Mouse (Mus musculus) midbrain, embryonic 14.5 days (tissue): ENCODE data around the gene Hyal5. TPM values are rescaled to one million over a fixed set of nuclear protein-coding genes. Genes with fewer than 3 reads are reported as not detected.

Experiments
- ATAC-seq: fragments of 200-750 bp; cut with Nextera tagmentation; 2 replicates; pipeline ENCODE4 v1.8.0; 2017; ENCODE audit warnings: moderate number of reproducible peaks, moderate library complexity; ENCODE audit not compliant: low FRiP score, low TSS enrichment
- DNase-seq: peaks from one replicate; pipeline ENCODE4 v3.0.0-alpha.2; 2015
- H3K27ac ChIP-seq: fragments of 300-500 bp; sonication (generic); replicated peaks from 2 replicates; pipeline ENCODE4 v1.5.1; 2014; ENCODE audit warnings: mild to moderate bottlenecking, low read depth, low read length, moderate library complexity
- H3K27me3 ChIP-seq: fragments of 300-500 bp; sonication (generic); 2 replicates; pipeline ENCODE4 v1.6.1; 2014; ENCODE audit warnings: low read length, control low read depth, mixed read lengths; ENCODE audit not compliant: control insufficient read depth, insufficient read depth
- H3K36me3 ChIP-seq: fragments of 300-500 bp; sonication (generic); 2 replicates; pipeline ENCODE4 v1.6.1; 2014; ENCODE audit warnings: low read length, control low read depth; ENCODE audit not compliant: control insufficient read depth, insufficient read depth
- H3K4me1 ChIP-seq: fragments of 300-500 bp; sonication (generic); 2 replicates; pipeline ENCODE4 v1.6.1; 2014; ENCODE audit warnings: mild to moderate bottlenecking, antibody characterized with exemption, low read length, control low read depth; ENCODE audit not compliant: control insufficient read depth, insufficient read depth
- H3K4me2 ChIP-seq: fragments of 300-500 bp; sonication (generic); 2 replicates; pipeline ENCODE4 v1.6.1; 2014; ENCODE audit warnings: mild to moderate bottlenecking, low read length, moderate library complexity
- H3K4me3 ChIP-seq: fragments of 300-500 bp; sonication (generic); replicated peaks from 2 replicates; pipeline ENCODE4 v1.5.1; 2014; ENCODE audit warnings: low read depth, low read length
- H3K9ac ChIP-seq: fragments of 300-500 bp; sonication (generic); replicated peaks from 2 replicates; pipeline ENCODE4 v1.6.1; 2014; ENCODE audit warnings: mild to moderate bottlenecking, low read length, moderate library complexity
- H3K9me3 ChIP-seq: fragments of 300-500 bp; sonication (generic); 2 replicates; pipeline ENCODE4 v1.6.1; 2016; ENCODE audit warnings: low read length, control low read depth, mixed read lengths; ENCODE audit not compliant: control insufficient read depth
- WGBS: fragments of 180-500 bp; shearing (Covaris S2); extraction: QIAGEN DNeasy Blood & Tissue Kit; methylation state at CpG from one replicate; pipeline ENCODE4 v1.1.7; 2014; 5-methylcytosine and 5-hydroxymethylcytosine counted together
- polyA plus RNA-seq: library from polyadenylated mRNA; unstranded; fragments of >200 nt; fragmentation: Nextera tagmentation; extraction: Ambion mirVana; gene quantifications from 2 replicates; pipeline ENCODE4 v1.2.1, GENCODE M21; 2014

Hyal5 gene
- polyA plus RNA-seq, 1 experiment from 2014 or later = not detected

- Histone ChIP-seq H3K27ac (no peak overlapping the region), H3K27me3 (no peaks in the 10 kb centered on the region), H3K4me2 (no peak overlapping the region), H3K9ac (no peak overlapping the region), H3K4me3 (no peak overlapping the region), H3K4me1 (no peaks in the 10 kb centered on the region), H3K36me3 (no peaks in the 10 kb centered on the region), H3K9me3 (no peaks in the 10 kb centered on the region)
- ATAC-seq (no peak), DNase-seq (no peak)
Measured at GRCm38 (mm10) chr6:24910728-24911105, 52.9 kb downstream of the Hyal5 start.

GRCm38 (mm10) chr6:24913591-24913990, 55.8 kb downstream of the Hyal5 start:
- H3K4me3 ChIP-seq = no peak overlapping the region
- no peak overlapping the region for H3K4me2 ChIP-seq
- no peak overlapping the region for H3K9ac ChIP-seq
- no peaks in the 10 kb centered on the region for H3K27me3 ChIP-seq
- no peaks in the 10 kb centered on the region for H3K9me3 ChIP-seq
- DNase-seq (no peak), ATAC-seq (no peak)
- H3K36me3 ChIP-seq = no peaks in the 10 kb centered on the region
- WGBS = 95% methylated on average over 2 of the region's 2 CpGs
- H3K27ac ChIP-seq = no peak overlapping the region
- H3K4me1 ChIP-seq = no peaks in the 10 kb centered on the region

DNA sequence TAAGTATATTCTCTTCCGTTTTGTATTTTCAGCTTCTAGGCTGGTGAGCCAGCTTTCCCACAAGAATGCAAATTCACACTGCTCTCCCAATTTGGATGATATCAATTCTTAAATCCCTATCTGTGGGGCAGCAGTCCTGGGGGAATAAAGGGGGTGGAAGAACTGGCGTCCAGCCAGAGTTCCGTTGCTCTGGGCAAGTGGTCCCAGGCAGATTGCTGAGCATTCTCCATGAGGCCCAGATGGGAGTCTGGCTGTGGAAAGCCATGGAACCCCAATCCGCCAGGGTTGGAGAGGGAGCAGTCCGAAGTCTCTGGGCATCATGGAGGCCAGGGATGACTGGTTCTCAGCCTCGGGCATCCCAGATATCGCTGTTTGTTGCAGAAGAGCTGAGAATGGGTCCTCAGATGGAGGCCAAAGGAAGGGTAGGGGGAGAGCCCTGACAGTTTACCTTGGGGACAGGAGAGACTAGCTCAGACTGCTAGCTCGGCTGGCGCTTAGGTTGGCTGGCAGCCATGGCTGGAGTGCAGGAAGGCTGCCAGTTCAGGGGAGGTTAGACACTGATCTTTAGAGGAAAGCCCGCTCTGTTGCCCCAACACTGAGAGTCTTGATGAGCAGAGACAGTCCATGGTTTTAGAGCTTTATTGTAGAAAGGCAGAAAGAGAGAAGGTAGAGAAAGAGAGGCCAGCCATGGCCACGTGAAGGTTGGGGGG, 67.4 kb downstream of the Hyal5 start:
- H3K27me3 ChIP-seq = no peaks in the 10 kb centered on the region
- H3K4me2 ChIP-seq = no peak overlapping the region
- no peak overlapping the region for H3K27ac ChIP-seq
- H3K4me3 ChIP-seq = no peak overlapping the region
- ATAC-seq (no peak), DNase-seq (no peak)
- H3K9me3 ChIP-seq = no peaks in the 10 kb centered on the region
- no peaks in the 10 kb centered on the region for H3K36me3 ChIP-seq
- no peak overlapping the region for H3K9ac ChIP-seq
- H3K4me1 ChIP-seq = no peaks in the 10 kb centered on the region
- 93% methylated on average over 11 of the region's 11 CpGs for WGBS

Other genes with a start within 250 kb of the Hyal5 start
- gene Wasl, start 193.0 kb upstream of the Hyal5 start, polyA plus RNA-seq = 48.3 and 53.1 TPM in 2 replicates
- not detected in 2 replicates for gene Hyal6, start 124.8 kb upstream of the Hyal5 start, polyA plus RNA-seq
- gene Hyal4, start 109.7 kb upstream of the Hyal5 start, polyA plus RNA-seq = not detected in 2 replicates
- gene Spam1, start 66.8 kb upstream of the Hyal5 start, polyA plus RNA-seq = not detected in 2 replicates
- gene Tmem229a, start 98.3 kb downstream of the Hyal5 start, polyA plus RNA-seq = 4.4 TPM in 2 replicates